Mouse (Mus musculus) right cerebral cortex, postnatal 4 days (tissue): ENCODE results near the gene Cypt3.

Experiments used
- DNase-seq: peaks from one replicate; pipeline ENCODE4 v3.0.0-alpha.2; 2022

Gene Cypt3

GRCm38 (mm10) chrX:153558293-153558692 is at the start of gene Cypt3:
Gene Cypt3 (plus strand): TSS chrX:153558593.
- no peak for DNase-seq

- no peak for DNase-seq
These were observed 42.9 kb upstream of the Cypt3 start for GRCm38 (mm10) chrX:153515491-153515890.

GRCm38 (mm10) chrX:153528399-153528798 is 30.0 kb upstream of the Cypt3 start:
- no peak for DNase-seq

GRCm38 (mm10) chrX:153556634-153557033 is 1.8 kb upstream of the Cypt3 start:
- DNase-seq: no peak

- DNase-seq: no peak
These were observed 6.3 kb downstream of the Cypt3 start for GRCm38 (mm10) chrX:153564650-153565049.

GRCm38 (mm10) chrX:153599583-153599982 is 41.2 kb downstream of the Cypt3 start:
- no peak for DNase-seq
